Mouse (Mus musculus): ENCODE data around the gene Gabrb2. TPM values are rescaled to one million over a fixed set of nuclear protein-coding genes. Genes with fewer than 3 reads are reported as not detected.

Gabrb2 gene
- polyA plus RNA-seq, 1 experiment from 2014 or later: 0.74 TPM

- Histone ChIP-seq H3K9me3 (replicated peaks) (no peaks in the 10 kb centered on the region), H3K4me1 (replicated peaks) (no peaks in the 10 kb centered on the region), H3K9ac (no peak overlapping the region), H3K4me2 (no peak overlapping the region), H3K27me3 (no peaks in the 10 kb centered on the region), H3K27ac (no peak overlapping the region), H3K36me3 (no peaks in the 10 kb centered on the region), H3K4me3 (no peak overlapping the region)
- 73% methylated on average over 5 of the region's 5 CpGs for WGBS
- no peak for ATAC-seq (replicated peaks; ENCODE audit: insufficient number of reproducible peaks, insufficient read depth, low FRiP score, low read depth)
Measured at GRCm38 (mm10) chr11:42535286-42535685, 115.7 kb downstream of the Gabrb2 start.

GRCm38 (mm10) chr11:42535861-42536260 is 116.3 kb downstream of the Gabrb2 start:
- H3K9me3 ChIP-seq (replicated peaks): no peaks in the 10 kb centered on the region
- no peaks in the 10 kb centered on the region for H3K27me3 ChIP-seq
- H3K36me3 ChIP-seq: no peaks in the 10 kb centered on the region

GRCm38 (mm10) chr11:42542861-42543260 is 123.3 kb downstream of the Gabrb2 start:
- Histone ChIP-seq H3K9ac (no peak overlapping the region), H3K4me3 (no peak overlapping the region), H3K4me1 (replicated peaks) (no peaks in the 10 kb centered on the region), H3K4me2 (no peak overlapping the region), H3K27ac (no peak overlapping the region), H3K36me3 (no peaks in the 10 kb centered on the region), H3K27me3 (no peaks in the 10 kb centered on the region), H3K9me3 (replicated peaks) (no peaks in the 10 kb centered on the region)
- WGBS: 80% methylated on average over 2 of the region's 2 CpGs
- no peak for ATAC-seq (replicated peaks; ENCODE audit: insufficient number of reproducible peaks, insufficient read depth, low FRiP score, low read depth)

More at GRCm38 (mm10) chr11:42535861-42536260, 116.3 kb downstream of the Gabrb2 start:
- no peak overlapping the region for H3K4me3 ChIP-seq
- ATAC-seq (replicated peaks; ENCODE audit: insufficient number of reproducible peaks, insufficient read depth, low FRiP score, low read depth): no peak
- no peaks in the 10 kb centered on the region for H3K4me1 ChIP-seq (replicated peaks)
- H3K4me2 ChIP-seq: no peak overlapping the region
- no peak overlapping the region for H3K27ac ChIP-seq
- 65% methylated on average over 1 of the region's 1 CpGs for WGBS
- H3K9ac ChIP-seq: no peak overlapping the region

GRCm38 (mm10) chr11:42566023-42566422 is 146.5 kb downstream of the Gabrb2 start:
- H3K4me1 ChIP-seq (replicated peaks): no peaks in the 10 kb centered on the region
- H3K27me3 ChIP-seq: no peaks in the 10 kb centered on the region
- no peak for ATAC-seq (replicated peaks; ENCODE audit: insufficient number of reproducible peaks, insufficient read depth, low FRiP score, low read depth)
- no peak overlapping the region for H3K27ac ChIP-seq
- H3K4me2 ChIP-seq: no peak overlapping the region
- no peak overlapping the region for H3K4me3 ChIP-seq
- H3K36me3 ChIP-seq: no peaks in the 10 kb centered on the region
- 75% methylated on average over 5 of the region's 5 CpGs for WGBS
- no peak overlapping the region for H3K9ac ChIP-seq
- H3K9me3 ChIP-seq (replicated peaks): no peaks in the 10 kb centered on the region

GRCm38 (mm10) chr11:42571467-42571866 is 151.9 kb downstream of the Gabrb2 start:
- Histone ChIP-seq H3K9me3 (replicated peaks) (no peaks in the 10 kb centered on the region), H3K27me3 (no peaks in the 10 kb centered on the region), H3K9ac (no peak overlapping the region), H3K27ac (no peak overlapping the region), H3K4me2 (no peak overlapping the region), H3K4me1 (replicated peaks) (no peaks in the 10 kb centered on the region), H3K36me3 (no peaks in the 10 kb centered on the region), H3K4me3 (no peak overlapping the region)
- WGBS: 70% methylated on average over 4 of the region's 4 CpGs
- ATAC-seq (replicated peaks; ENCODE audit: insufficient number of reproducible peaks, insufficient read depth, low FRiP score, low read depth): no peak

GRCm38 (mm10) chr11:42575146-42575873 is 155.8 kb downstream of the Gabrb2 start:
- no peaks in the 10 kb centered on the region for H3K9me3 ChIP-seq (replicated peaks)
- H3K4me1 ChIP-seq (replicated peaks): no peaks in the 10 kb centered on the region
- no peak overlapping the region for H3K27ac ChIP-seq
- WGBS: 81% methylated on average over 3 of the region's 3 CpGs
- no peak overlapping the region for H3K4me3 ChIP-seq
- no peaks in the 10 kb centered on the region for H3K27me3 ChIP-seq
- no peaks in the 10 kb centered on the region for H3K36me3 ChIP-seq
- no peak overlapping the region for H3K9ac ChIP-seq
- no peak overlapping the region for H3K4me2 ChIP-seq
- ATAC-seq (replicated peaks; ENCODE audit: insufficient number of reproducible peaks, insufficient read depth, low FRiP score, low read depth): no peak

GRCm38 (mm10) chr11:42579804-42580203 is 160.2 kb downstream of the Gabrb2 start:
- Histone ChIP-seq H3K27ac (no peak overlapping the region), H3K4me2 (no peak overlapping the region), H3K27me3 (no peaks in the 10 kb centered on the region), H3K4me3 (no peak overlapping the region), H3K9ac (no peak overlapping the region), H3K4me1 (replicated peaks) (no peaks in the 10 kb centered on the region), H3K9me3 (replicated peaks) (no peaks in the 10 kb centered on the region), H3K36me3 (no peaks in the 10 kb centered on the region)
- 56% methylated on average over 6 of the region's 6 CpGs for WGBS
- ATAC-seq (replicated peaks; ENCODE audit: insufficient number of reproducible peaks, insufficient read depth, low FRiP score, low read depth): no peak

- no peaks in the 10 kb centered on the region for H3K27me3 ChIP-seq
- H3K9ac ChIP-seq: no peak overlapping the region
- no peaks in the 10 kb centered on the region for H3K9me3 ChIP-seq (replicated peaks)
- no peaks in the 10 kb centered on the region for H3K4me1 ChIP-seq (replicated peaks)
- ATAC-seq (replicated peaks; ENCODE audit: insufficient number of reproducible peaks, insufficient read depth, low FRiP score, low read depth): no peak
- H3K27ac ChIP-seq: no peak overlapping the region
- 77% methylated on average over 4 of the region's 4 CpGs for WGBS
- H3K4me3 ChIP-seq: no peak overlapping the region
- no peak overlapping the region for H3K4me2 ChIP-seq
- H3K36me3 ChIP-seq: no peaks in the 10 kb centered on the region
Measured at GRCm38 (mm10) chr11:42581123-42581522, 161.6 kb downstream of the Gabrb2 start.

- no peaks in the 10 kb centered on the region for H3K9me3 ChIP-seq (replicated peaks)
- no peak overlapping the region for H3K27ac ChIP-seq
- no peaks in the 10 kb centered on the region for H3K4me1 ChIP-seq (replicated peaks)
- no peak overlapping the region for H3K4me3 ChIP-seq
- H3K27me3 ChIP-seq: no peaks in the 10 kb centered on the region
- ATAC-seq (replicated peaks; ENCODE audit: insufficient number of reproducible peaks, insufficient read depth, low FRiP score, low read depth): no peak
- no peak overlapping the region for H3K9ac ChIP-seq
- H3K4me2 ChIP-seq: no peak overlapping the region
- no peaks in the 10 kb centered on the region for H3K36me3 ChIP-seq
Measured at GRCm38 (mm10) chr11:42581753-42582152, 162.2 kb downstream of the Gabrb2 start.

GRCm38 (mm10) chr11:42592418-42592817 is 172.9 kb downstream of the Gabrb2 start:
- no peak for ATAC-seq (replicated peaks; ENCODE audit: insufficient number of reproducible peaks, insufficient read depth, low FRiP score, low read depth)
- Histone ChIP-seq H3K4me3 (no peak overlapping the region), H3K27me3 (no peaks in the 10 kb centered on the region), H3K36me3 (no peaks in the 10 kb centered on the region), H3K9ac (no peak overlapping the region), H3K27ac (no peak overlapping the region), H3K9me3 (replicated peaks) (no peaks in the 10 kb centered on the region), H3K4me2 (no peak overlapping the region), H3K4me1 (replicated peaks) (no peaks in the 10 kb centered on the region)
- 66% methylated on average over 3 of the region's 3 CpGs for whole genome bisulfite sequencing

- Histone ChIP-seq H3K27me3 (no peaks in the 10 kb centered on the region), H3K4me2 (no peak overlapping the region), H3K36me3 (no peaks in the 10 kb centered on the region), H3K9me3 (replicated peaks) (no peaks in the 10 kb centered on the region), H3K9ac (no peak overlapping the region), H3K4me3 (no peak overlapping the region), H3K27ac (no peak overlapping the region), H3K4me1 (replicated peaks) (no peaks in the 10 kb centered on the region)
- ATAC-seq (replicated peaks; ENCODE audit: insufficient number of reproducible peaks, insufficient read depth, low FRiP score, low read depth): no peak
- WGBS: 36% methylated on average over 1 of the region's 1 CpGs
Measured at GRCm38 (mm10) chr11:42606225-42606624, 186.7 kb downstream of the Gabrb2 start.

GRCm38 (mm10) chr11:42609128-42609763 is 189.7 kb downstream of the Gabrb2 start:
- WGBS: 80% methylated on average over 3 of the region's 3 CpGs
- H3K36me3 ChIP-seq: no peaks in the 10 kb centered on the region
- H3K27ac ChIP-seq: no peak overlapping the region
- H3K4me2 ChIP-seq: no peak overlapping the region
- no peak overlapping the region for H3K4me3 ChIP-seq
- no peak overlapping the region for H3K9ac ChIP-seq
- ATAC-seq (replicated peaks; ENCODE audit: insufficient number of reproducible peaks, insufficient read depth, low FRiP score, low read depth): no peak
- H3K4me1 ChIP-seq (replicated peaks): no peaks in the 10 kb centered on the region
- H3K9me3 ChIP-seq (replicated peaks): no peaks in the 10 kb centered on the region
- H3K27me3 ChIP-seq: no peaks in the 10 kb centered on the region

Measured in heart, embryonic 15.5 days (tissue).